Mouse (Mus musculus): Measurements from ENCODE around the gene Grm4.

GRCm38 (mm10) chr17:27552215-27553201, 31.3 kb upstream of the Grm4 start:
- TF ChIP-seq POLR2A (IDR thresholded peaks at IDR 0.05; ENCODE audit: low read depth, low read length) (no peak), CTCF (IDR thresholded peaks at IDR 0.05; ENCODE audit: borderline replicate concordance, insufficient read depth, low read length) (no peak)
